Mouse (Mus musculus): ENCODE results near the gene Bloc1s1. TPM values are rescaled to one million over a fixed set of nuclear protein-coding genes. Genes with fewer than 3 reads are reported as not detected.

Bloc1s1 gene
- polyA plus RNA-seq, 1 experiment from 2014 or later, result 218 TPM

GRCm38 (mm10) chr10:128958340-128958739 lies 34.5 kb upstream of the Bloc1s1 start:
- no peaks in the 10 kb centered on the region for H3K9me3 ChIP-seq (ENCODE audit: control insufficient read depth, low read length)
- H3K4me2 ChIP-seq (ENCODE audit: low read length), result no peak overlapping the region
- H3K27me3 ChIP-seq (replicated peaks; ENCODE audit: control insufficient read depth, insufficient read depth, low read length), result no peaks in the 10 kb centered on the region
- H3K36me3 ChIP-seq (ENCODE audit: control insufficient read depth, insufficient read depth, low read length), result no peaks in the 10 kb centered on the region
- H3K9ac ChIP-seq (ENCODE audit: low read length), result no peak overlapping the region
- H3K4me1 ChIP-seq (replicated peaks; ENCODE audit: control insufficient read depth, insufficient read depth, low read length), result 0 out of 2 replicates have a peak, but pooled peaks cover 3% of the 10 kb centered on the region
- no peak overlapping the region for H3K4me3 ChIP-seq (ENCODE audit: low read depth, low read length)
- ATAC-seq (replicated peaks; ENCODE audit: low FRiP score, low TSS enrichment, low read depth) (no peak), DNase-seq (ENCODE audit: low spot score) (no peak)
- H3K27ac ChIP-seq (ENCODE audit: low read depth), result no peak overlapping the region
- WGBS, result 74% methylated on average over 10 of the region's 10 CpGs

GRCm38 (mm10) chr10:128950208-128950887 lies 26.5 kb upstream of the Bloc1s1 start:
- Histone ChIP-seq H3K4me3 (ENCODE audit: low read depth, low read length) (no peak overlapping the region), H3K27ac (ENCODE audit: low read depth) (no peak overlapping the region), H3K4me1 (replicated peaks; ENCODE audit: control insufficient read depth, insufficient read depth, low read length) (no peaks in the 10 kb centered on the region), H3K9ac (ENCODE audit: low read length) (no peak overlapping the region), H3K36me3 (ENCODE audit: control insufficient read depth, insufficient read depth, low read length) (no peaks in the 10 kb centered on the region), H3K9me3 (ENCODE audit: control insufficient read depth, low read length) (no peaks in the 10 kb centered on the region), H3K27me3 (replicated peaks; ENCODE audit: control insufficient read depth, insufficient read depth, low read length) (no peaks in the 10 kb centered on the region), H3K4me2 (ENCODE audit: low read length) (no peak overlapping the region)
- DNase-seq (ENCODE audit: low spot score) (no peak), ATAC-seq (replicated peaks; ENCODE audit: low FRiP score, low TSS enrichment, low read depth) (no peak)
- WGBS, result 65% methylated on average over 16 of the region's 16 CpGs

- no peak for DNase-seq (ENCODE audit: low spot score)
- WGBS, result 94% methylated on average over 4 of the region's 4 CpGs
Measured at GRCm38 (mm10) chr10:128947496-128947895, 23.7 kb upstream of the Bloc1s1 start.

DNA sequence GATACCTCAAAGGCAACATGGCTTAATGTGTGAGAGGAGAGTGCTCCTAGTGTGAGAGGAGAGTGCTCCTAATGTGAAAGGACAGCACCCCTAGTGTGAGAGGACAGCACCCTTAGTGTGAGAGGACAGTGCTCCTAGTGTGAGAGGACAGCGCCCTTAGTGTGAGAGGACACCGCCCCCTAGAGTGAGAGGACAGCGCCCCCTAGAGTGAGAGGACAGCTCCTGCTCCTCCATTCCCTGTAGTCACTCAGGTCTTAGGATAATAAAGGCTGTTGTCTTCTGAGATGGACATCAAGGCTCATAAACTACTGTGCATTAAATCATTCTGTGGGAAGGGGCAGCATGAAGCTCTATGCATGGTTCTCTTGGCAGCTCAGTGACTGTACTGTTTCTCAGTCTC lies 21.8 kb upstream of the Bloc1s1 start:
- ATAC-seq (replicated peaks; ENCODE audit: low FRiP score, low TSS enrichment, low read depth), result no peak

More at GRCm38 (mm10) chr10:128947496-128947895, 23.7 kb upstream of the Bloc1s1 start:
- no peaks in the 10 kb centered on the region for H3K4me1 ChIP-seq (replicated peaks; ENCODE audit: control insufficient read depth, insufficient read depth, low read length)
- H3K9ac ChIP-seq (ENCODE audit: low read length), result no peak overlapping the region
- no peaks in the 10 kb centered on the region for H3K9me3 ChIP-seq (ENCODE audit: control insufficient read depth, low read length)
- H3K27ac ChIP-seq (ENCODE audit: low read depth), result no peak overlapping the region
- H3K27me3 ChIP-seq (replicated peaks; ENCODE audit: control insufficient read depth, insufficient read depth, low read length), result no peaks in the 10 kb centered on the region
- H3K36me3 ChIP-seq (ENCODE audit: control insufficient read depth, insufficient read depth, low read length), result no peaks in the 10 kb centered on the region
- no peak overlapping the region for H3K4me2 ChIP-seq (ENCODE audit: low read length)
- ATAC-seq (replicated peaks; ENCODE audit: low FRiP score, low TSS enrichment, low read depth), result no peak
- H3K4me3 ChIP-seq (ENCODE audit: low read depth, low read length), result no peak overlapping the region

GRCm38 (mm10) chr10:128940475-128941061 lies 16.7 kb upstream of the Bloc1s1 start:
- Histone ChIP-seq H3K27me3 (replicated peaks; ENCODE audit: control insufficient read depth, insufficient read depth, low read length) (peaks cover 8% of the 10 kb centered on the region), H3K36me3 (ENCODE audit: control insufficient read depth, insufficient read depth, low read length) (no peaks in the 10 kb centered on the region), H3K4me2 (ENCODE audit: low read length) (no peak overlapping the region), H3K4me3 (ENCODE audit: low read depth, low read length) (no peak overlapping the region), H3K9me3 (ENCODE audit: control insufficient read depth, low read length) (no peaks in the 10 kb centered on the region), H3K27ac (ENCODE audit: low read depth) (no peak overlapping the region), H3K9ac (ENCODE audit: low read length) (no peak overlapping the region), H3K4me1 (replicated peaks; ENCODE audit: control insufficient read depth, insufficient read depth, low read length) (no peaks in the 10 kb centered on the region)
- 85% methylated on average over 10 of the region's 10 CpGs for WGBS
- ATAC-seq (replicated peaks; ENCODE audit: low FRiP score, low TSS enrichment, low read depth) (no peak), DNase-seq (ENCODE audit: low spot score) (no peak)

More for the DNA sequence above, 21.8 kb upstream of the Bloc1s1 start:
- H3K4me3 ChIP-seq (ENCODE audit: low read depth, low read length), result no peak overlapping the region
- H3K27me3 ChIP-seq (replicated peaks; ENCODE audit: control insufficient read depth, insufficient read depth, low read length), result no peaks in the 10 kb centered on the region
- DNase-seq (ENCODE audit: low spot score), result no peak
- no peaks in the 10 kb centered on the region for H3K9me3 ChIP-seq (ENCODE audit: control insufficient read depth, low read length)
- H3K36me3 ChIP-seq (ENCODE audit: control insufficient read depth, insufficient read depth, low read length), result no peaks in the 10 kb centered on the region
- no peaks in the 10 kb centered on the region for H3K4me1 ChIP-seq (replicated peaks; ENCODE audit: control insufficient read depth, insufficient read depth, low read length)
- H3K27ac ChIP-seq (ENCODE audit: low read depth), result no peak overlapping the region
- H3K4me2 ChIP-seq (ENCODE audit: low read length), result no peak overlapping the region
- 19% methylated on average over 3 of the region's 3 CpGs for whole genome bisulfite sequencing
- no peak overlapping the region for H3K9ac ChIP-seq (ENCODE audit: low read length)

GRCm38 (mm10) chr10:128938974-128939373 lies 15.1 kb upstream of the Bloc1s1 start:
- no peaks in the 10 kb centered on the region for H3K9me3 ChIP-seq (ENCODE audit: control insufficient read depth, low read length)
- no peaks in the 10 kb centered on the region for H3K36me3 ChIP-seq (ENCODE audit: control insufficient read depth, insufficient read depth, low read length)
- no peak for DNase-seq (ENCODE audit: low spot score)
- no peak overlapping the region for H3K27ac ChIP-seq (ENCODE audit: low read depth)
- H3K4me3 ChIP-seq (ENCODE audit: low read depth, low read length), result no peak overlapping the region
- 46% methylated on average over 5 of the region's 5 CpGs for WGBS
- no peak overlapping the region for H3K9ac ChIP-seq (ENCODE audit: low read length)
- no peak overlapping the region for H3K4me2 ChIP-seq (ENCODE audit: low read length)
- no peaks in the 10 kb centered on the region for H3K4me1 ChIP-seq (replicated peaks; ENCODE audit: control insufficient read depth, insufficient read depth, low read length)
- no peak for ATAC-seq (replicated peaks; ENCODE audit: low FRiP score, low TSS enrichment, low read depth)
- peaks cover 24% of the 10 kb centered on the region for H3K27me3 ChIP-seq (replicated peaks; ENCODE audit: control insufficient read depth, insufficient read depth, low read length)

DNA sequence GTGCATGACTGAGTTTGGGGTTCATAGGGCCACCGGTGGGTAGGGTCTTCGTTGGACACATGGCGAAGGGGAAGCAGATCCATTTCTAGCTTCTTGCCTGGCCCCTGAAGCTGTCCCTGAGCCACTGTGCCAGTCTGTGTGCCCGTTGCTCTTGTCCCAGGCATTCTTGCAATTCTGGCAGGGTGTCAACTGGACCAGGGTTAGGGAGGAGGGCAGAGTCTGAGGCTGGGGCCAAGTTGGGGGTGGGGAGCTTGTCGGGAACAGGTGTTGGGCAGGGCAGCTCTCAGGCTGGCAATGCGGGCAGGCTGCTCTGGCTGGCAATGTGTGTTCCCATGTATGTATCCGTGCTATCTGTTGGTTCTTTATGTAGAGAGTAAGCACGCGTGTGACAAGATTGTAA lies 14.6 kb upstream of the Bloc1s1 start:
- H3K36me3 ChIP-seq (ENCODE audit: control insufficient read depth, insufficient read depth, low read length), result no peaks in the 10 kb centered on the region
- no peak overlapping the region for H3K27ac ChIP-seq (ENCODE audit: low read depth)
- peaks cover 29% of the 10 kb centered on the region for H3K27me3 ChIP-seq (replicated peaks; ENCODE audit: control insufficient read depth, insufficient read depth, low read length)
- DNase-seq (ENCODE audit: low spot score) (no peak), ATAC-seq (replicated peaks; ENCODE audit: low FRiP score, low TSS enrichment, low read depth) (no peak)
- no peak overlapping the region for H3K4me3 ChIP-seq (ENCODE audit: low read depth, low read length)
- no peaks in the 10 kb centered on the region for H3K9me3 ChIP-seq (ENCODE audit: control insufficient read depth, low read length)
- no peaks in the 10 kb centered on the region for H3K4me1 ChIP-seq (replicated peaks; ENCODE audit: control insufficient read depth, insufficient read depth, low read length)
- WGBS, result 81% methylated on average over 9 of the region's 9 CpGs
- H3K9ac ChIP-seq (ENCODE audit: low read length), result no peak overlapping the region
- no peak overlapping the region for H3K4me2 ChIP-seq (ENCODE audit: low read length)

GRCm38 (mm10) chr10:128937756-128938390 lies 14.0 kb upstream of the Bloc1s1 start:
- H3K27ac ChIP-seq (ENCODE audit: low read depth), result no peak overlapping the region
- H3K27me3 ChIP-seq (replicated peaks; ENCODE audit: control insufficient read depth, insufficient read depth, low read length), result peaks cover 35% of the 10 kb centered on the region
- no peaks in the 10 kb centered on the region for H3K36me3 ChIP-seq (ENCODE audit: control insufficient read depth, insufficient read depth, low read length)
- no peak for ATAC-seq (replicated peaks; ENCODE audit: low FRiP score, low TSS enrichment, low read depth)
- H3K4me2 ChIP-seq (ENCODE audit: low read length), result no peak overlapping the region
- no peak overlapping the region for H3K4me3 ChIP-seq (ENCODE audit: low read depth, low read length)
- H3K9me3 ChIP-seq (ENCODE audit: control insufficient read depth, low read length), result no peaks in the 10 kb centered on the region
- no peak overlapping the region for H3K9ac ChIP-seq (ENCODE audit: low read length)
- WGBS, result 70% methylated on average over 12 of the region's 12 CpGs
- no peak for DNase-seq (ENCODE audit: low spot score)
- H3K4me1 ChIP-seq (replicated peaks; ENCODE audit: control insufficient read depth, insufficient read depth, low read length), result no peaks in the 10 kb centered on the region

Measured in intestine, embryonic 14.5 days (tissue).